Mouse (Mus musculus) MEL (cell line): ENCODE data around the gene Wnt1. TPM values are rescaled to one million over a fixed set of nuclear protein-coding genes. Genes with fewer than 3 reads are reported as not detected.
A peak's percentile ranks its signal among the peaks of the same experiment; 100 is the strongest.

Experiments
- DNase-seq: peaks from one replicate; pipeline ENCODE4 v3.0.0; 2011; ENCODE audit warnings: low read depth, low spot score
- H3K27ac ChIP-seq: 2 replicates; pipeline ENCODE4 v1.5.1; 2012; ENCODE audit warnings: low read depth, mild to moderate bottlenecking, control low read depth, low read length, moderate library complexity; ENCODE audit not compliant: control insufficient read depth
- H3K27me3 ChIP-seq, 2 experiments: fragments of 150-350 bp in 1 of 2; sonication (generic) in 1 of 2; 2 replicates each; pipeline ENCODE4 v1.6.1; 2012; ENCODE audit warnings: low read length in 2 of 2, mild to moderate bottlenecking in 2 of 2, improper control_type of control experiment in 1 of 2, moderate library complexity in 1 of 2; ENCODE audit not compliant: insufficient read depth in 2 of 2, control insufficient read depth in 1 of 2
- H3K36me3 ChIP-seq, 2 experiments: 2 replicates each; pipeline ENCODE4 v1.6.1; 2012 to 2014; ENCODE audit warnings: low read length in 2 of 2, improper control_type of control experiment in 1 of 2, inconsistent platforms in 1 of 2, mild to moderate bottlenecking in 1 of 2; ENCODE audit not compliant: insufficient read depth in 2 of 2, control insufficient read depth in 1 of 2
- H3K4me1 ChIP-seq, 2 experiments: fragments of 150-350 bp in 1 of 2; sonication (generic) in 1 of 2; 2 replicates each; pipeline ENCODE4 v1.6.1; 2012; ENCODE audit warnings: low read length in 2 of 2, improper control_type of control experiment in 1 of 2, mild to moderate bottlenecking in 1 of 2; ENCODE audit not compliant: insufficient read depth in 2 of 2, control insufficient read depth in 1 of 2
- H3K4me3 ChIP-seq, 2 experiments: fragments of 150-350 bp in 1 of 2; sonication (generic) in 1 of 2; 2 replicates each; pipeline ENCODE4 v1.5.1; 2012; ENCODE audit warnings: low read depth in 2 of 2, low read length in 2 of 2, mild to moderate bottlenecking in 2 of 2, moderate library complexity in 2 of 2, control low read depth in 1 of 2, improper control_type of control experiment in 1 of 2; ENCODE audit not compliant: control insufficient read depth in 1 of 2, insufficient read depth in 1 of 2
- H3K79me2 ChIP-seq: 2 replicates; pipeline ENCODE4 v1.6.1; 2012; ENCODE audit warnings: mild to moderate bottlenecking, low read length, moderate library complexity; ENCODE audit not compliant: control insufficient read depth, poor library complexity, insufficient read depth
- H3K9ac ChIP-seq: 2 replicates; pipeline ENCODE4 v1.6.1; 2012; ENCODE audit warnings: low read depth, mild to moderate bottlenecking, control low read depth, low read length, moderate library complexity; ENCODE audit not compliant: control insufficient read depth, poor library complexity, severe bottlenecking
- H3K9me3 ChIP-seq: fragments of 150-350 bp; sonication (generic); replicated peaks from 2 replicates; pipeline ENCODE4 v1.6.1; 2012; ENCODE audit warnings: mild to moderate bottlenecking, low read length, improper control_type of control experiment, moderate library complexity; ENCODE audit not compliant: insufficient read depth
- BHLHE40 ChIP-seq: IDR thresholded peaks from 2 replicates; pipeline ENCODE4 v1.6.1; 2012; ENCODE audit warnings: low read depth, mild to moderate bottlenecking, inconsistent platforms, low read length, improper control_type of control experiment, borderline replicate concordance
- E2F4 ChIP-seq: IDR thresholded peaks from 2 replicates; pipeline ENCODE4 v1.6.1; 2011; ENCODE audit warnings: low read depth, low read length, improper control_type of control experiment, borderline replicate concordance
- ETS1 ChIP-seq: IDR thresholded peaks from 2 replicates; pipeline ENCODE4 v1.6.1; 2012; ENCODE audit warnings: low read depth, mild to moderate bottlenecking, inconsistent platforms, low read length, improper control_type of control experiment, moderate library complexity
- GABPA ChIP-seq: IDR thresholded peaks from 2 replicates; pipeline ENCODE4 v1.6.1; 2012; ENCODE audit warnings: low read depth, mild to moderate bottlenecking, inconsistent platforms, low read length, improper control_type of control experiment, moderate library complexity
- GATA1 ChIP-seq: IDR thresholded peaks from 2 replicates; pipeline ENCODE4 v1.6.1; 2011; ENCODE audit warnings: low read depth, low read length, improper control_type of control experiment
- HCFC1 ChIP-seq: IDR thresholded peaks from 2 replicates; pipeline ENCODE4 v1.6.1; 2012; ENCODE audit warnings: low read depth, mild to moderate bottlenecking, inconsistent platforms, low read length, improper control_type of control experiment, moderate library complexity
- JUND ChIP-seq: IDR thresholded peaks from 2 replicates; pipeline ENCODE4 v1.6.1; 2011; ENCODE audit warnings: low read depth, mild to moderate bottlenecking, improper control_type of control experiment, low read length
- MAFK ChIP-seq: IDR thresholded peaks from 2 replicates; pipeline ENCODE4 v1.6.1; 2011; ENCODE audit warnings: low read depth, mild to moderate bottlenecking, low read length, improper control_type of control experiment, borderline replicate concordance
- MAX ChIP-seq: IDR thresholded peaks from 2 replicates; pipeline ENCODE4 v1.6.1; 2011; ENCODE audit warnings: low read length, improper control_type of control experiment
- MEF2A ChIP-seq: IDR thresholded peaks from 2 replicates; pipeline ENCODE4 v1.6.1; 2014; ENCODE audit warnings: low read depth, mild to moderate bottlenecking, inconsistent platforms, low read length, improper control_type of control experiment; ENCODE audit not compliant: poor library complexity, insufficient replicate concordance, severe bottlenecking; ENCODE audit errors: extremely low read depth
- MXI1 ChIP-seq: IDR thresholded peaks from 2 replicates; pipeline ENCODE4 v1.6.1; 2011; ENCODE audit warnings: mild to moderate bottlenecking, low read depth, low read length, improper control_type of control experiment
- MYC ChIP-seq: IDR thresholded peaks from 2 replicates; pipeline ENCODE4 v1.6.1; 2011; ENCODE audit warnings: low read depth, mild to moderate bottlenecking, low read length, improper control_type of control experiment, moderate library complexity
- NELFE ChIP-seq: IDR thresholded peaks from 2 replicates; pipeline ENCODE4 v1.6.1; 2011; ENCODE audit warnings: low read depth, low read length, improper control_type of control experiment
- POLR2A ChIP-seq, 2 experiments: IDR thresholded peaks; 2 replicates each; pipeline ENCODE4 v1.6.1; 2011 to 2012; ENCODE audit warnings: low read length in 2 of 2, mild to moderate bottlenecking in 2 of 2, control low read depth in 1 of 2, improper control_type of control experiment in 1 of 2, low read depth in 1 of 2, moderate library complexity in 1 of 2; ENCODE audit not compliant: control insufficient read depth in 1 of 2, insufficient read depth in 1 of 2, poor library complexity in 1 of 2
- POLR2AphosphoS2 ChIP-seq: IDR thresholded peaks from 2 replicates; pipeline ENCODE4 v1.6.1; 2011; ENCODE audit warnings: low read length, improper control_type of control experiment
- POLR2AphosphoS5 ChIP-seq: IDR thresholded peaks from 2 replicates; pipeline ENCODE4 v1.6.1; 2012; ENCODE audit warnings: low read depth, borderline replicate concordance, mild to moderate bottlenecking, inconsistent platforms, low read length, moderate library complexity, mixed read lengths
- RAD21 ChIP-seq: IDR thresholded peaks from 2 replicates; pipeline ENCODE4 v1.6.1; 2011; ENCODE audit warnings: mild to moderate bottlenecking, low read depth, low read length, improper control_type of control experiment
- RCOR1 ChIP-seq: IDR thresholded peaks from 2 replicates; pipeline ENCODE4 v1.6.1; 2012; ENCODE audit warnings: low read depth, mild to moderate bottlenecking, inconsistent platforms, low read length, improper control_type of control experiment
- SIN3A ChIP-seq: IDR thresholded peaks from 2 replicates; pipeline ENCODE4 v1.6.1; 2012; ENCODE audit warnings: low read length, improper control_type of control experiment, inconsistent platforms
- SMC3 ChIP-seq: IDR thresholded peaks from 2 replicates; pipeline ENCODE4 v1.6.1; 2011; ENCODE audit warnings: low read depth, low read length, improper control_type of control experiment
- TAL1 ChIP-seq: IDR thresholded peaks from 2 replicates; pipeline ENCODE4 v1.6.1; 2012; ENCODE audit warnings: mild to moderate bottlenecking, inconsistent platforms, low read length, moderate library complexity, mixed read lengths
- TBP ChIP-seq: IDR thresholded peaks from 2 replicates; pipeline ENCODE4 v1.8.0; 2011; ENCODE audit warnings: low read depth, low read length, improper control_type of control experiment
- TCF12 ChIP-seq: IDR thresholded peaks from 2 replicates; pipeline ENCODE4 v1.6.1; 2014; ENCODE audit warnings: low read depth, mild to moderate bottlenecking, inconsistent platforms, low read length, improper control_type of control experiment, moderate library complexity
- USF2 ChIP-seq, 2 experiments: IDR thresholded peaks; 2 replicates each; pipeline ENCODE4 v1.6.1; 2011 to 2012; ENCODE audit warnings: improper control_type of control experiment in 2 of 2, low read length in 2 of 2, borderline replicate concordance in 1 of 2, inconsistent platforms in 1 of 2, low read depth in 1 of 2, mild to moderate bottlenecking in 1 of 2; ENCODE audit not compliant: insufficient read depth in 1 of 2
- ZKSCAN1 ChIP-seq: IDR thresholded peaks from 2 replicates; pipeline ENCODE4 v1.6.1; 2012; ENCODE audit warnings: low read depth, mild to moderate bottlenecking, inconsistent platforms, low read length, improper control_type of control experiment, moderate library complexity
- ZMIZ1 ChIP-seq: IDR thresholded peaks from 2 replicates; pipeline ENCODE4 v1.6.1; 2012; ENCODE audit warnings: low read depth, mild to moderate bottlenecking, inconsistent platforms, low read length, improper control_type of control experiment, moderate library complexity
- ZNF384 ChIP-seq: IDR thresholded peaks from 2 replicates; pipeline ENCODE4 v1.6.1; 2012; ENCODE audit warnings: low read depth, mild to moderate bottlenecking, inconsistent platforms, low read length, improper control_type of control experiment
- polyA plus RNA-seq, 2 experiments: library from polyadenylated mRNA; stranded (reverse) in 1 of 2; unstranded in 1 of 2; fragments of >175 nt in 1 of 2; fragments of >200 nt in 1 of 2; gene quantifications; 2 replicates each; pipeline versions ENCODE4 v1.2.1 to v1.2.4; 2012; ENCODE audit warnings: low replicate concordance in 2 of 2, low read depth in 1 of 2; ENCODE audit not compliant: insufficient read length in 2 of 2, insufficient read depth in 1 of 2, missing spikeins in 1 of 2
- total RNA-seq: library from RNA; depleted of rRNA; stranded (reverse); fragments of 300-350 nt; gene quantifications from 2 replicates; pipeline ENCODE4 v1.2.3, GENCODE M21; 2012

The Wnt1 gene
- total and polyA plus RNA-seq, 3 experiments = not detected

DNA sequence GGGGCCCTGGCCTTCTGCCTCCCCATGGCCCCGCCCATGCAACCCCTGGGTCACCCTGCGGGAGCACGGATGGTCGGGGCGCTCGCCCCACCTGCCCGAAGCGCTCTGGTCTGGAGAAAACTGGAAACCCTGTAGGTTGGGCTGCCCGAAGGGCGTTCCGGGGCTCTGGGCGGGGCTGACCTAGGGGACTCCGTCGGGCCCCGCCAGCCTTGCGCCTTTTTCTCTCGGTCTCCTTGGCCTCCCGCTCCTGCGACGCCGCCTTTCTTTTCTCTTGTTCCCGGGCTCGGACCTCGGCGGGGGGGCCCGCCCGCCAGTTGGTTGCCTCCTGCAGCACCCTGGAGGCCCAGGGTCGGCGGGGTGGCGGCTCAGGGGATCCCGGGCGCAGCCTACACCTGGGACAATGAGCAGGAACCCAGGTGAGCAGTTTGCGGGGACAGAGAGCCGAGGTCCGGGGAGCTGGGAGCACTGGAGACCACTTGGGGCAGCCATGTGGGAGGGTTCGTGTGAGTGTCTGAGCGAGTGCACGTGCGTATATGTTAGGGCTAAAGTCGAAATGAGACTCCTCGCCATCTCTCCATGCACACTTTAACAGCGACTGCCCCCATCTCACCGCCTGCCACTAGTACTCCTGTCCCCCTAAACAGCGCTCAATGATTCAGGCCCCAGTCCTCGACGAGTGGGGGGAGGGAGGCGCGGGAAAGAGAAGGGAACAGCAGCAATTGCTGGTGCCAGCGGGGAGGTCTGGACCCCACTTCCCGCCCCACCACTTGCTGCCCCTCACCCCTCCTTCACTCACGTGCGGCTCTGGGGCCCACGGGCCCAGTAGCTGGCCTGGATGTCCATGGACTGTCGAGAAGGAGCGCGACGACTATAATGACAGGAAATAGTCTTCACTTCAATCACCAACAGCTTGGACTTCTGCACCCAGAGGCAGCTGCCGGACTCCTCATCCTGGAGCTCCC lies 17.4 kb downstream of the Wnt1 start:
- Histone ChIP-seq H3K79me2 (peaks cover 28% of the 10 kb centered on the region), H3K9ac (peak overlapping the region; percentile 85), H3K27ac (peak overlapping the region; percentile 73), H3K36me3 (peaks cover 3 to 8% of the 10 kb centered on the region in 2 experiments), H3K4me1 (peaks cover 2 to 12% of the 10 kb centered on the region in 2 experiments; a peak in 2 of 4 replicates), H3K4me3 (peak overlapping the region; percentile 58), H3K9me3 (no peaks in the 10 kb centered on the region), H3K27me3 (no peaks in the 10 kb centered on the region)
- peak; percentile 75 for DNase-seq
- TF ChIP-seq POLR2AphosphoS2 (peak; percentile 33; the same call in 1 of the 2 replicates), HCFC1 (no peak), MYC (no peak), TCF12 (no peak), RAD21 (no peak), RCOR1 (no peak), POLR2AphosphoS5 (no peak), TBP (0 out of 2 replicates have a peak, but pooled peaks have one; percentile 4), BHLHE40 (peak; percentile 52), ZNF384 (no peak), TAL1 (no peak), MEF2A (no peak), SIN3A (peak; percentile 25; the same call in 1 of the 2 replicates), E2F4 (no peak), ZKSCAN1 (no peak), MAFK (no peak), GABPA (no peak), POLR2A (IDR thresholded peaks at IDR 0.05; ENCODE audit: control insufficient read depth in 1 of 2, insufficient read depth in 1 of 2, low read depth in 1 of 2, low read length in 2 of 2, poor library complexity in 1 of 2) (peak in 1 of 2 experiments; percentile 61; a peak in 1 of 4 replicates), ETS1 (no peak), USF2 (IDR thresholded peaks at IDR 0.05; ENCODE audit: borderline replicate concordance in 1 of 2, insufficient read depth in 1 of 2, low read depth in 1 of 2, low read length in 2 of 2) (no peak), MXI1 (peak; percentile 53), GATA1 (no peak), SMC3 (no peak), ZMIZ1 (no peak), MAX (0 out of 2 replicates have a peak, but pooled peaks have one; percentile 43), NELFE (peak; percentile 55), JUND (no peak)
